Mouse (Mus musculus) retina, embryonic 14.5 days (tissue): ENCODE measurements around the gene Zcchc2.

Experiments
- DNase-seq: peaks from one replicate; pipeline ENCODE4 v3.0.0-alpha.2; 2015; ENCODE audit warnings: low spot score

Gene Zcchc2

DNA sequence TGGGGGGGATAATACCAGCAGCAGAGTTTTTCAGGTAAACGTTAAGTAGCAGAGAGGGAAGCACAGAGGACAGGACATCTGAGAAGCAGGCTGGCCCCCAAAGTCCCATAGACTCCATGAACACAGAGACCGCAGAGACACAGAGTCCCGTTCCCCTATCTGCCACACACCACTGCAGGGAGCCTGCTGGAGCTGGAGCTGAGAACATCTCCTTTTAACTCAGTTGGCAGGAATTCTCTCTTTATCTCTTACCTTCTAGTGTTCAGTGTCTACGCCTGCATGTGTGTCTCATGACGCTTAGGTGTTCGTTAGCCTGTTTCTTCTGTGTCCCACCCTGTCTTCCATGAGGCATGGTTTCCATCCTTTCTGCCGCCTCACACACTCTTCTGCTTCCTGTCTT, 83.0 kb downstream of the Zcchc2 start:
- DNase-seq, result no peak

DNA sequence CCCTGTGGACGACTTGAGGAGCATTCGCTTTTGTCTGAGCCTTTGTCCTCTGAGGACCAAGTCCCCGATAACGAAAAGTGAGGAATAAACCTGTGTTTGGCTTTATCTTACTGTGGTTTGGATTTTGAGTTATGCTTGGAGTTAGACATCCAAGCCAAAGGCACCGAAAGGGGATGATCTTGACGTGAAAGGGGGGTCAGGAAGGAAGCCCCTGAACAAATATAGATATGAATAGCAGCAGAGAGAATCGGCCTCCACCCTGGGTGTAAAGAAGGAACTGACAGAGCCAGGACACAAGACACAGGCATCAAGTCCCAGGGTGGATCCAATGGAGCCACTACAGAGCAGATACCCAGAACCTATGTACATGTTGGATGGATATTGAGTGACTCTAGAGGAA, 83.9 kb downstream of the Zcchc2 start:
- no peak for DNase-seq

DNA sequence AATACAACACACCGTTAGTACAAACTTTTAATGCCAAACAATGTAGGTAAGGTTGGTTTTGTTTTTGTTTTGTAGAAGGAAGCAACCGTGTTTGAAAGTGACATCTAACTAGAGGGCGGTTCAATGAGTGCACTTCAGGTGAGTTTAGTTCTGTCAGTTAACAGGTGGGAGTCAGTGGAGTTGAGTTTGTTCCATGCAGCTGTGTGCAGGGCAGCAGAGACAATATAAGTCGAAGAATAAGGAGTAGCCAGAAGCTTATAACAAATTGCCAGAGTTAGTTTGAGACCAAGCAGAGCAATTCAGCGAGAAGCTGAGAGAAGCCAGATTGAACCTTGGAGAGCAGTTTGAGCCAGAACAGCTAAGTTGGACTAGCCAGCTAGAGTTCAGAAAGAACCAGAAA, 84.5 kb downstream of the Zcchc2 start:
- no peak for DNase-seq

- DNase-seq, result no peak
Measured at GRCm38 (mm10) chr1:106076641-106077040, 86.4 kb downstream of the Zcchc2 start.

- no peak for DNase-seq
Measured at GRCm38 (mm10) chr1:106077166-106077565, 87.0 kb downstream of the Zcchc2 start.
